9 mouse cellular contexts compared by ENCODE assay signal in the genomic region with DNA sequence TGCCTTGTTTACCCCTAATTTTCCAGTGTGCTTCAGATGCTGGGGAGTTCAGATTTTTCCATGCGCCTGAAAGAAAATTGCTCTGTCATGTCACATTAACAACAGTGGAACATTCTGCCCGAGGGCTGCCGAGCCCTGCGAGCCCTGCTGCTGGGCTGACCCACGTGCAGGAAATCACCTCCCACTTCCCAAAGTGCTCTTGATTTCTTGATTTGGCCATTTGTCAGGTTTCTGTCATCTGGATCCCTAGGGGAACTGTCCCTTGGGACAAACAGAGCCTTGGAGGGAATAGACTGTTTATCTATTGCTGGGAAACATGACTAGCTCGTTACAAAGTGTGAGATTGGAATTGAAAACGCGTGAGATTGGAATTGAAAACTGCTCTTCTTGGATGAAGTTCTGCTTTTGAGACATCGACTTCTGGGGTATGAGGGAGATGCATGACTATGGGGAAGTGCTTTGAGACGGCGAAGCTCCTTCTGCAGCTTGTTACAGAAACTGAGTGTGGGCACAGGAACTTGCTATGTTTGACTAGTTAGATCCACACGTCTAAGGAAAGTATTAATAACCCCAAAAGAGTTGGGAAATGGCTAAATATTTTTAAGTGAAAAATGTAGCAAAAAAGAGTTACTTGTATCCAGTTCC.
DNase-seq lines count a peak whose midpoint lies in the region.
"Had no signal": no experiment of that assay in that cellular context is flagged by ENCODE, and none has a peak within 500 bp of the region (broad histone marks: within the 10 kb centered on the region; RNA-seq: fewer than 3 reads in every experiment).

No protein-coding gene starts in this region.

- intact Hi-C loops in heart, postnatal 25 days (cut with DNase I) = no loop called here

- DNase-seq in embryo, embryonic 10.5 days (ENCODE audit: low spot score) = peak; percentile 5
- no peak for DNase-seq in embryo, embryonic 9.5 days (ENCODE audit: extremely low spot score)
- peak; percentile 28 for DNase-seq in layer of hippocampus, adult 9-11 months
- no peak for DNase-seq in layer of hippocampus, postnatal 25 days (ENCODE audit: extremely low spot score in 1 of 2, low spot score in 1 of 2)
- peak; percentile 37 for DNase-seq in heart, postnatal 25 days (ENCODE audit: low spot score)
- DNase-seq in lung, postnatal 36 days = peak; percentile 69
- DNase-seq in cerebellum, adult 9-11 months = no peak
- DNase-seq in spleen, adult 18-20 months = no peak
- DNase-seq: adrenal gland, postnatal 25 days had no signal

Comparison
In these comparisons a context has a peak if more than half of its experiments do, and no peak if none do; other contexts are left out.
1. DNase-seq: peak in embryo, embryonic 10.5 days (single experiment), layer of hippocampus, adult 9-11 months (single experiment), heart, postnatal 25 days (single experiment) and lung, postnatal 36 days (single experiment); none in embryo, embryonic 9.5 days (single experiment), layer of hippocampus, postnatal 25 days (0 of 2), cerebellum, adult 9-11 months (single experiment) and spleen, adult 18-20 months (0 of 2).